Mouse (Mus musculus) MN1 (cell line): ENCODE results near the gene Pianp.

ENCODE experiments used
- DNase-seq: peaks from one replicate; pipeline ENCODE4 v3.0.0-alpha.2; 2016; ENCODE audit warnings: low spot score

Pianp gene

GRCm38 (mm10) chr6:124996551-124997501 lies at the start of gene Pianp:
Gene Pianp, plus strand, starts transcription at chr6:124996694.
- DNase-seq: peak; percentile 53

- no peak for DNase-seq
Measured at GRCm38 (mm10) chr6:124953991-124954715, 42.3 kb upstream of the Pianp start.

- no peak for DNase-seq
Measured at GRCm38 (mm10) chr6:124955212-124955611, 41.3 kb upstream of the Pianp start.

GRCm38 (mm10) chr6:124958127-124958526 lies 38.4 kb upstream of the Pianp start:
- DNase-seq: no peak

GRCm38 (mm10) chr6:124959960-124960359 lies 36.5 kb upstream of the Pianp start:
- no peak for DNase-seq

- DNase-seq: no peak
Measured at GRCm38 (mm10) chr6:124961021-124961420, 35.5 kb upstream of the Pianp start.

GRCm38 (mm10) chr6:124964638-124965037 lies 31.9 kb upstream of the Pianp start:
- peak; percentile 36 for DNase-seq

- peak; percentile 95 for DNase-seq
Measured at GRCm38 (mm10) chr6:124965088-124965719, 31.3 kb upstream of the Pianp start, which contains the start of gene Cops7a. Gene Cops7a, minus strand, starts transcription at chr6:124965538.

- peak; percentile 36 for DNase-seq
Measured at GRCm38 (mm10) chr6:124965747-124966146, 30.7 kb upstream of the Pianp start.

GRCm38 (mm10) chr6:124966466-124967118 lies 29.9 kb upstream of the Pianp start:
- peak; percentile 11 for DNase-seq

- DNase-seq: peak; percentile 30
Measured at GRCm38 (mm10) chr6:124967766-124968165, 28.7 kb upstream of the Pianp start.

- DNase-seq: no peak
Measured at GRCm38 (mm10) chr6:124992241-124992640, 4.3 kb upstream of the Pianp start.

GRCm38 (mm10) chr6:124993365-124993764 lies 3.1 kb upstream of the Pianp start:
- peak; percentile 29 for DNase-seq

- no peak for DNase-seq
Measured at GRCm38 (mm10) chr6:124993876-124994275, 2.6 kb upstream of the Pianp start.

- no peak for DNase-seq
Measured at GRCm38 (mm10) chr6:124995246-124995645, 1.2 kb upstream of the Pianp start.

GRCm38 (mm10) chr6:124995831-124996403 lies 577 bp upstream of the Pianp start:
- no peak for DNase-seq

- no peak for DNase-seq
Measured at GRCm38 (mm10) chr6:124998066-124998465, 1.6 kb downstream of the Pianp start.

GRCm38 (mm10) chr6:124999091-124999490 lies 2.6 kb downstream of the Pianp start:
- no peak for DNase-seq

- no peak for DNase-seq
Measured at GRCm38 (mm10) chr6:124999546-124999945, 3.1 kb downstream of the Pianp start.

GRCm38 (mm10) chr6:125003706-125004105 lies 7.2 kb downstream of the Pianp start:
- DNase-seq: no peak

GRCm38 (mm10) chr6:125005086-125005485 lies 8.6 kb downstream of the Pianp start:
- DNase-seq: no peak
